Mouse (Mus musculus) embryonic facial prominence, embryonic 12.5 days (tissue): ENCODE data around the gene Scaf4. TPM values are rescaled to one million over a fixed set of nuclear protein-coding genes. Genes with fewer than 3 reads are reported as not detected.

Source experiments
- ATAC-seq: fragments of 200-750 bp; cut with Nextera tagmentation; 2 replicates; pipeline ENCODE4 v1.8.0; 2017; ENCODE audit not compliant: insufficient number of reproducible peaks, insufficient read depth, low FRiP score, low TSS enrichment
- H3K27ac ChIP-seq: fragments of 300-500 bp; sonication (generic); 2 replicates; pipeline ENCODE4 v1.5.1; 2016; ENCODE audit warnings: mild to moderate bottlenecking
- H3K27me3 ChIP-seq: fragments of 300-500 bp; sonication (generic); 2 replicates; pipeline ENCODE4 v1.6.1; 2016; ENCODE audit warnings: mild to moderate bottlenecking, moderate library complexity
- H3K36me3 ChIP-seq: fragments of 300-500 bp; sonication (generic); 2 replicates; pipeline ENCODE4 v1.6.1; 2016; ENCODE audit warnings: mild to moderate bottlenecking
- H3K4me1 ChIP-seq: fragments of 300-500 bp; sonication (generic); 2 replicates; pipeline ENCODE4 v1.6.1; 2016
- H3K4me2 ChIP-seq: fragments of 300-500 bp; sonication (generic); replicated peaks from 2 replicates; pipeline ENCODE4 v1.6.1; 2016; ENCODE audit warnings: mild to moderate bottlenecking, moderate library complexity
- H3K4me3 ChIP-seq: fragments of 300-500 bp; sonication (generic); 2 replicates; pipeline ENCODE4 v1.5.1; 2016; ENCODE audit warnings: mild to moderate bottlenecking
- H3K9ac ChIP-seq: fragments of 300-500 bp; sonication (generic); 2 replicates; pipeline ENCODE4 v1.6.1; 2016; ENCODE audit warnings: mild to moderate bottlenecking, moderate library complexity
- H3K9me3 ChIP-seq: fragments of 300-500 bp; sonication (generic); 2 replicates; pipeline ENCODE4 v1.6.1; 2016; ENCODE audit warnings: mild to moderate bottlenecking, moderate library complexity
- WGBS: fragments of 180-500 bp; shearing (Covaris S2); methylation state at CpG from one replicate; pipeline ENCODE4 v1.1.7; 2016; 5-methylcytosine and 5-hydroxymethylcytosine counted together
- polyA plus RNA-seq: library from polyadenylated mRNA; unstranded; fragments of >200 nt; fragmentation: Nextera tagmentation; extraction: Ambion mirVana; gene quantifications from 2 replicates; pipeline ENCODE4 v1.2.1, GENCODE M21; 2016

Scaf4 gene
- polyA plus RNA-seq, 1 experiment from 2014 or later, result 32.3 TPM

GRCm38 (mm10) chr16:90309784-90310183 lies 25.5 kb upstream of the Scaf4 start:
- H3K27me3 ChIP-seq, result no peaks in the 10 kb centered on the region
- H3K4me2 ChIP-seq, result no peak overlapping the region
- H3K9ac ChIP-seq, result no peak overlapping the region
- H3K36me3 ChIP-seq, result no peaks in the 10 kb centered on the region
- ATAC-seq, result no peak
- 64% methylated on average over 3 of the region's 3 CpGs for WGBS
- no peaks in the 10 kb centered on the region for H3K9me3 ChIP-seq
- no peak overlapping the region for H3K27ac ChIP-seq
- no peak overlapping the region for H3K4me3 ChIP-seq
- no peaks in the 10 kb centered on the region for H3K4me1 ChIP-seq

GRCm38 (mm10) chr16:90303988-90304299 lies 19.6 kb upstream of the Scaf4 start:
- Histone ChIP-seq H3K9ac (no peak overlapping the region), H3K36me3 (no peaks in the 10 kb centered on the region), H3K4me3 (no peak overlapping the region), H3K4me1 (no peaks in the 10 kb centered on the region), H3K27me3 (no peaks in the 10 kb centered on the region), H3K9me3 (no peaks in the 10 kb centered on the region), H3K27ac (no peak overlapping the region), H3K4me2 (no peak overlapping the region)
- WGBS, result 84% methylated on average over 2 of the region's 2 CpGs
- ATAC-seq, result no peak; the same call in 1 of the 2 replicates

- Histone ChIP-seq H3K9ac (no peak overlapping the region), H3K36me3 (no peaks in the 10 kb centered on the region), H3K4me3 (no peak overlapping the region), H3K9me3 (no peaks in the 10 kb centered on the region), H3K4me1 (no peaks in the 10 kb centered on the region), H3K27me3 (no peaks in the 10 kb centered on the region), H3K27ac (no peak overlapping the region), H3K4me2 (no peak overlapping the region)
- ATAC-seq, result no peak
- WGBS, result 76% methylated on average over 9 of the region's 9 CpGs
These were observed 19.1 kb upstream of the Scaf4 start for GRCm38 (mm10) chr16:90303286-90303987.

GRCm38 (mm10) chr16:90301706-90302105 lies 17.4 kb upstream of the Scaf4 start:
- WGBS, result 89% methylated on average over 10 of the region's 10 CpGs

GRCm38 (mm10) chr16:90300896-90301295 lies 16.6 kb upstream of the Scaf4 start:
- Histone ChIP-seq H3K9me3 (no peaks in the 10 kb centered on the region), H3K4me3 (no peak overlapping the region)
- ATAC-seq, result no peak

More at GRCm38 (mm10) chr16:90301706-90302105, 17.4 kb upstream of the Scaf4 start:
- no peak overlapping the region for H3K4me3 ChIP-seq
- no peaks in the 10 kb centered on the region for H3K36me3 ChIP-seq
- H3K4me1 ChIP-seq, result 0 out of 2 replicates have a peak, but pooled peaks cover 3% of the 10 kb centered on the region
- no peak overlapping the region for H3K27ac ChIP-seq
- H3K4me2 ChIP-seq, result no peak overlapping the region
- no peak overlapping the region for H3K9ac ChIP-seq
- H3K9me3 ChIP-seq, result no peaks in the 10 kb centered on the region
- ATAC-seq, result no peak
- H3K27me3 ChIP-seq, result no peaks in the 10 kb centered on the region

GRCm38 (mm10) chr16:90299591-90299990 lies 15.3 kb upstream of the Scaf4 start:
- H3K36me3 ChIP-seq, result no peaks in the 10 kb centered on the region
- H3K4me3 ChIP-seq, result no peak overlapping the region
- H3K27ac ChIP-seq, result no peak overlapping the region
- no peak overlapping the region for H3K9ac ChIP-seq
- H3K4me1 ChIP-seq, result 0 out of 2 replicates have a peak, but pooled peaks cover 3% of the 10 kb centered on the region
- H3K9me3 ChIP-seq, result no peaks in the 10 kb centered on the region
- peak; percentile 19; the same call in 1 of the 2 replicates for ATAC-seq
- H3K4me2 ChIP-seq, result no peak overlapping the region
- no peaks in the 10 kb centered on the region for H3K27me3 ChIP-seq

More at GRCm38 (mm10) chr16:90300896-90301295, 16.6 kb upstream of the Scaf4 start:
- no peaks in the 10 kb centered on the region for H3K27me3 ChIP-seq
- 92% methylated on average over 11 of the region's 11 CpGs for WGBS
- H3K4me1 ChIP-seq, result 0 out of 2 replicates have a peak, but pooled peaks cover 3% of the 10 kb centered on the region
- no peak overlapping the region for H3K4me2 ChIP-seq
- no peak overlapping the region for H3K27ac ChIP-seq
- no peaks in the 10 kb centered on the region for H3K36me3 ChIP-seq
- H3K9ac ChIP-seq, result no peak overlapping the region

GRCm38 (mm10) chr16:90298426-90299300 lies 14.4 kb upstream of the Scaf4 start:
- 13% methylated on average over 21 of the region's 21 CpGs for WGBS
- no peaks in the 10 kb centered on the region for H3K9me3 ChIP-seq
- no peak overlapping the region for H3K9ac ChIP-seq
- H3K27me3 ChIP-seq, result no peaks in the 10 kb centered on the region
- H3K4me2 ChIP-seq, result no peak overlapping the region
- no peak overlapping the region for H3K27ac ChIP-seq
- 0 out of 2 replicates have a peak, but pooled peaks cover 3% of the 10 kb centered on the region for H3K4me1 ChIP-seq
- ATAC-seq, result no peak
- no peak overlapping the region for H3K4me3 ChIP-seq
- no peaks in the 10 kb centered on the region for H3K36me3 ChIP-seq

GRCm38 (mm10) chr16:90297479-90298425 lies 13.4 kb upstream of the Scaf4 start:
- Histone ChIP-seq H3K36me3 (no peaks in the 10 kb centered on the region), H3K9me3 (no peaks in the 10 kb centered on the region), H3K27me3 (no peaks in the 10 kb centered on the region), H3K4me1 (0 out of 2 replicates have a peak, but pooled peaks cover 3% of the 10 kb centered on the region), H3K27ac (no peak overlapping the region), H3K4me3 (no peak overlapping the region), H3K9ac (no peak overlapping the region), H3K4me2 (no peak overlapping the region)
- WGBS, result 28% methylated on average over 20 of the region's 22 CpGs
- no peak for ATAC-seq

- H3K27me3 ChIP-seq, result no peaks in the 10 kb centered on the region
- no peaks in the 10 kb centered on the region for H3K4me1 ChIP-seq
- H3K36me3 ChIP-seq, result no peaks in the 10 kb centered on the region
- H3K9ac ChIP-seq, result no peak overlapping the region
- H3K4me2 ChIP-seq, result no peak overlapping the region
- no peak for ATAC-seq
- H3K9me3 ChIP-seq, result no peaks in the 10 kb centered on the region
- no peak overlapping the region for H3K4me3 ChIP-seq
- WGBS, result 48% methylated on average over 6 of the region's 6 CpGs
- no peak overlapping the region for H3K27ac ChIP-seq
These were observed 7.4 kb upstream of the Scaf4 start for GRCm38 (mm10) chr16:90291675-90292074.

GRCm38 (mm10) chr16:90290962-90291361 lies 6.7 kb upstream of the Scaf4 start:
- Histone ChIP-seq H3K4me2 (no peak overlapping the region), H3K9ac (no peak overlapping the region), H3K27me3 (no peaks in the 10 kb centered on the region), H3K27ac (no peak overlapping the region), H3K36me3 (no peaks in the 10 kb centered on the region), H3K9me3 (no peaks in the 10 kb centered on the region), H3K4me1 (no peaks in the 10 kb centered on the region), H3K4me3 (no peak overlapping the region)
- WGBS, result 51% methylated on average over 9 of the region's 9 CpGs
- no peak for ATAC-seq

GRCm38 (mm10) chr16:90284916-90285315 lies 613 bp upstream of the Scaf4 start:
- H3K27ac ChIP-seq, result peak overlapping the region; percentile 96
- H3K4me2 ChIP-seq, result peak overlapping the region; percentile 79
- no peaks in the 10 kb centered on the region for H3K36me3 ChIP-seq
- H3K9ac ChIP-seq, result peak overlapping the region; percentile 67
- 4% methylated on average over 15 of the region's 15 CpGs for WGBS
- H3K4me1 ChIP-seq, result peaks cover 31% of the 10 kb centered on the region
- H3K27me3 ChIP-seq, result no peaks in the 10 kb centered on the region
- H3K9me3 ChIP-seq, result no peaks in the 10 kb centered on the region
- H3K4me3 ChIP-seq, result peak overlapping the region; percentile 100
- no peak for ATAC-seq
